Mouse (Mus musculus): ENCODE data around the gene Slc25a21. TPM values are rescaled to one million over a fixed set of nuclear protein-coding genes. Genes with fewer than 3 reads are reported as not detected.
"Not testable (repeated sequence)": the region's sequence is repeated elsewhere in the genome, so short reads cannot be mapped to it uniquely, and the experiment has no call there.

The Slc25a21 gene
- 33.4 and 40.5 TPM in 2 replicates for total RNA-seq (2015; ENCODE audit: low replicate concordance)
- total RNA-seq (2017; ENCODE audit: low replicate concordance), result 33.8 and 48.9 TPM in 2 replicates

GRCm38 (mm10) chr12:57197363-57198026 lies at the start of gene Slc25a21:
Gene Slc25a21, minus strand, starts transcription at chr12:57197472.
- peak; percentile 78 for ATAC-seq (replicated peaks; ENCODE audit: low FRiP score, poor library complexity, severe bottlenecking)

GRCm38 (mm10) chr12:57243671-57244495 lies 46.6 kb upstream of the Slc25a21 start:
- no peak for ATAC-seq (replicated peaks; ENCODE audit: low FRiP score, poor library complexity, severe bottlenecking)

GRCm38 (mm10) chr12:57233386-57233785 lies 36.1 kb upstream of the Slc25a21 start:
- no peak for ATAC-seq (replicated peaks; ENCODE audit: low FRiP score, poor library complexity, severe bottlenecking)

- peak; percentile 65 for ATAC-seq (replicated peaks; ENCODE audit: low FRiP score, poor library complexity, severe bottlenecking)
Measured at GRCm38 (mm10) chr12:57231085-57231875, 34.0 kb upstream of the Slc25a21 start.

- peak; percentile 93 for ATAC-seq (replicated peaks; ENCODE audit: low FRiP score, poor library complexity, severe bottlenecking)
Measured at GRCm38 (mm10) chr12:57230192-57230706, 33.0 kb upstream of the Slc25a21 start, which contains the start of the genes Prps1l3 and Mipol1. Gene Prps1l3, plus strand, starts transcription at chr12:57230412. Gene Mipol1, plus strand, starts transcription at chr12:57230427.

DNA sequence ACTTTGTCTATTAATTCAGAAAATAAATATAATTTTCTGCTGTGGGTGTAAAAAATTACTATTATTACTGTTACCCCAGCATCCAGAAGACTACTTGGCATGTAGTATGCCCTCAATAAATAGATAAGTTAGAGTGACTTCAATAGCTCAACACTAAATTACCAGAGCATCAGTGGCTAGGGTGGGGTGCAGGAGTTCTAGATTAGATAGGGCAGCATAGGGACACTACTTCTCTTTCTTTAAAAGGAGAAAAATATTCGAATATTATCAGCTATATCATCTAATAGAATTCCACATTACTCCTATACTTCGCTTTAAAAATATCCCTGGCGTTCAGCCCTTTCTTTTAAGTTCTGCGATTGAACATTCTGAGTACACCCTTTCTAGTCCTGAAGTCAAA lies 32.4 kb upstream of the Slc25a21 start:
- ATAC-seq (replicated peaks; ENCODE audit: low FRiP score, poor library complexity, severe bottlenecking), result 0 out of 2 replicates have a peak, but pooled peaks have one; percentile 38

- no peak for ATAC-seq (replicated peaks; ENCODE audit: low FRiP score, poor library complexity, severe bottlenecking)
Measured at GRCm38 (mm10) chr12:57227776-57228175, 30.5 kb upstream of the Slc25a21 start.

GRCm38 (mm10) chr12:57226411-57226810 lies 29.1 kb upstream of the Slc25a21 start:
- ATAC-seq (replicated peaks; ENCODE audit: low FRiP score, poor library complexity, severe bottlenecking), result no peak

GRCm38 (mm10) chr12:57212463-57212862 lies 15.2 kb upstream of the Slc25a21 start:
- ATAC-seq (replicated peaks; ENCODE audit: low FRiP score, poor library complexity, severe bottlenecking), result not testable (repeated sequence)

- ATAC-seq (replicated peaks; ENCODE audit: low FRiP score, poor library complexity, severe bottlenecking), result peak; percentile 86
Measured at GRCm38 (mm10) chr12:57211353-57212311, 14.4 kb upstream of the Slc25a21 start.

- no peak for ATAC-seq (replicated peaks; ENCODE audit: low FRiP score, poor library complexity, severe bottlenecking)
Measured at GRCm38 (mm10) chr12:57204276-57204851, 7.1 kb upstream of the Slc25a21 start.

GRCm38 (mm10) chr12:57201901-57202300 lies 4.6 kb upstream of the Slc25a21 start:
- no peak for ATAC-seq (replicated peaks; ENCODE audit: low FRiP score, poor library complexity, severe bottlenecking)

GRCm38 (mm10) chr12:57199427-57199826 lies 2.2 kb upstream of the Slc25a21 start:
- no peak for ATAC-seq (replicated peaks; ENCODE audit: low FRiP score, poor library complexity, severe bottlenecking)

DNA sequence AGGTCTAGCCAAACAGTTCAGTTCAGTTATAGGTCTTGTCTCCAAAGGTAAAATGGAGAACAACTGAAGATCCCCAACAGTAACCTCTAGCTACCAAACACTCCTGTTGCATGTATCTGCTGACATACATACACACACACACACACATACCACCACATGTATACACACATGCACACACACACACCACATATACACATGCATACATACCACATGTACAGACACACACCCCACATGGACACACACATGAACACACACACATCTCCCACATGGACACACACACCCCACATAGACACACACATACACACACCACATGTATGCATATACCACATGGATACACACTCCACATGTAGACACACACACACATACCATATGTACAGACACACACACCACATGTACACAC lies 997 bp upstream of the Slc25a21 start:
- ATAC-seq (replicated peaks; ENCODE audit: low FRiP score, poor library complexity, severe bottlenecking), result peak; percentile 11; the same call in 1 of the 2 replicates

DNA sequence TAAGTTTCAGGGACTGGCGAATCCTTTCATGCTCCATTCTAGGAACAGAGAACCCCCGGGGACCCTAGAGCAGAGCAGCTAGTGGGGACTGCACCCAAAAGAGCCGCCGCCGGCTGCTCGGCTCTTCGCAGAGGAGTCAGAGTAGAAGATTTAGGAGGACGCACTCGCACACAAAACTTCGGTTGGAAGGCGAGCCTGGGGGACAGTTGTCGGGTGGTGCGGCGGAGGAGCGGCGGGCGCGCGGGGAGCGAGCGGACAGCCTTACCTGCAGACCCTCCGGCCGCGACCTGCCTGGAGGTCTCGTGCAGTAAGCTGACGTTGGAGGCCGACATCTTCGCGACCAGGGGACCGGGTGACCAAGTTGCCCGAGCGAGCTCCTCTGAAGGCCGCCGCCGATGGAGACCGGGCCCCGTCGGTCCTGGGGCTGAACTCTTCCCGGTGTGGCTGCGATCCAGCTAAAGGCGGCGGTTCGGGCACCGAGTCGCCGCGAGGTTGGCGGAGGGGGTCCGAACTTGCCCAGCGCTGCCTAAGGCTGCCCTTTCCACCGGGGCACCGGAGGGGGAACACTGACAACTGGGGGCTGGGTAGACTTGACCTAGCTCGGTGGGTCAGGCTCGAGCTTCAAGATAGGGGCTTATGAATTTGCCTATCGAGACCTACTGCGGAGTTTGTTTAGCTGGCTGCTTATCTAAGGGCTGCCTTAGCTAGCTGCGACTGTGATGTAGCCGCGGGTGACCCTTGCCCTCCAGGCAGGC lies 487 bp downstream of the Slc25a21 start:
- ATAC-seq (replicated peaks; ENCODE audit: low FRiP score, poor library complexity, severe bottlenecking), result peak; percentile 68

DNA sequence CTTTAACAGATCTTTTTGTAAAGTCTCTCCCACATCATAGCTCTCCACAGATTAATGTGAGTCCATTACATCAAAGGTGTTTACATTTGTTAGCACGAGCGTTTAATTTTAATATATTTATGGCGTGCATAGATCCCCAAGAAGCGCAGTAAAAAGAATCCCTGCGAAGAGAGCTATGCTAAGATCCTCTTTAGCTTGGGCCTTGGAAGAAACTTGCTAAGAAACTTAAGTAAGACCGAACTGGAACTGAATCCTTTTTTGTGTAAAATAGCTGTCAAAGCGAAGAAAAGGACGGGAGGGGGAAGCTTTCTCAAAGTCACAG lies 1.0 kb downstream of the Slc25a21 start:
- ATAC-seq (replicated peaks; ENCODE audit: low FRiP score, poor library complexity, severe bottlenecking), result 0 out of 2 replicates have a peak, but pooled peaks have one; percentile 3

DNA sequence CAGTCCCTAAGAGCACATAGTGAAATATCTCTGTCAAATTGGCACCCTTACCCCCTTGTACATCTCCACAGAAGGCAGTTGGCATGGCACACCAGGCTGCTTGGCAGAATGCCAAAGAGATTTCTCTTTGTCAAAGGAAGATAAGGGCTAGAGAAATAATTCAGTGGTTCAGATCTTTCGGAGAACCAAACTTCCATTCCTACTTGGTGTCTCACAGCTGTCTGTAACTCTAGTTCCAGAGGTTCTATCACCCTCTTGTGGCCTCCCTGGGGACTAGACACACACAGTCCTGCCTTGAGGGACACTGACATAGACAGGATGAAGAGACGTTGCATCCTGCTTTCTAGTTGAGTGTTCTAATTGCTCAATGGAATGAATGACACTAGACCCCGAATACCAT lies 2.7 kb downstream of the Slc25a21 start:
- peak; percentile 76 for ATAC-seq (replicated peaks; ENCODE audit: low FRiP score, poor library complexity, severe bottlenecking)

- ATAC-seq (replicated peaks; ENCODE audit: low FRiP score, poor library complexity, severe bottlenecking), result no peak
Measured at GRCm38 (mm10) chr12:57187032-57187431, 10.2 kb downstream of the Slc25a21 start.
